Mouse (Mus musculus): ENCODE data around the gene Gopc. TPM values are rescaled to one million over a fixed set of nuclear protein-coding genes. Genes with fewer than 3 reads are reported as not detected.
"Not testable (repeated sequence)": the region's sequence is repeated elsewhere in the genome, so short reads cannot be mapped to it uniquely, and the experiment has no call there.

Gopc gene
- total RNA-seq, 2 experiments from 2014 or later = 12.5 to 15.0 TPM

- no peak for DNase-seq (ENCODE audit: low spot score)
- intact Hi-C loops (cut with DNase I) = loop anchor here (5.0 kb wide), 2 partner anchors 282 to 597 kb away; no protein-coding TSS in a partner anchor
These were observed 7.5 kb upstream of the Gopc start for GRCm38 (mm10) chr10:52389438-52389837.

GRCm38 (mm10) chr10:52388922-52389430 is 7.1 kb upstream of the Gopc start, which contains the start of gene Nepn:
Gene Nepn, plus strand, starts transcription at chr10:52388972.
- DNase-seq (ENCODE audit: low spot score) = no peak
- intact Hi-C loops (cut with DNase I) = loop anchor here (5.0 kb wide), 2 partner anchors 282 to 597 kb away; no protein-coding TSS in a partner anchor

- DNase-seq (ENCODE audit: low spot score) = no peak
- intact Hi-C loops (cut with DNase I) = loop anchor here (2.0 to 5.0 kb wide), 3 partner anchors 30 to 595 kb away; partner anchors contain the start of gene Nus1
These were observed 5.3 kb upstream of the Gopc start for GRCm38 (mm10) chr10:52387192-52387591.

- peak; percentile 13 for DNase-seq (ENCODE audit: low spot score)
- intact Hi-C loops (cut with DNase I) = loop anchor here (1.0 to 5.0 kb wide), 6 partner anchors 48 to 593 kb away; partner anchors contain the start of gene Dcbld1
These were observed 3.1 kb upstream of the Gopc start for GRCm38 (mm10) chr10:52384823-52385610.

GRCm38 (mm10) chr10:52383522-52383921 is 1.6 kb upstream of the Gopc start:
- intact Hi-C loops (cut with DNase I) = loop anchor here (5.0 kb wide), 3 partner anchors 46 to 426 kb away; partner anchors contain the start of gene Dcbld1
- no peak for DNase-seq (ENCODE audit: low spot score)

- no peak for DNase-seq (ENCODE audit: low spot score)
- intact Hi-C loops (cut with DNase I) = loop anchor here (5.0 kb wide), 3 partner anchors 46 to 426 kb away; partner anchors contain the start of gene Dcbld1
These were observed 1.1 kb upstream of the Gopc start for GRCm38 (mm10) chr10:52383022-52383421.

GRCm38 (mm10) chr10:52381321-52381801 is 563 bp downstream of the Gopc start:
- no peak for DNase-seq (ENCODE audit: low spot score)
- intact Hi-C loops (cut with DNase I) = loop anchor here (5.0 kb wide), 3 partner anchors 44 to 424 kb away; partner anchors contain the start of gene Dcbld1

- intact Hi-C loops (cut with DNase I) = no loop called here
- no peak for DNase-seq (ENCODE audit: low spot score)
These were observed 4.1 kb downstream of the Gopc start for GRCm38 (mm10) chr10:52377813-52378212.

- DNase-seq (ENCODE audit: low spot score) = no peak
- intact Hi-C loops (cut with DNase I) = no loop called here
These were observed 5.5 kb downstream of the Gopc start for GRCm38 (mm10) chr10:52376422-52376821.

GRCm38 (mm10) chr10:52374651-52375050 is 7.3 kb downstream of the Gopc start:
- no peak for DNase-seq (ENCODE audit: low spot score)
- intact Hi-C loops (cut with DNase I) = no loop called here

GRCm38 (mm10) chr10:52373834-52374233 is 8.1 kb downstream of the Gopc start:
- no peak for DNase-seq (ENCODE audit: low spot score)
- intact Hi-C loops (cut with DNase I) = no loop called here

- no peak for DNase-seq (ENCODE audit: low spot score)
- intact Hi-C loops (cut with DNase I) = no loop called here
These were observed 13.5 kb downstream of the Gopc start for GRCm38 (mm10) chr10:52368376-52368775.

- no peak for DNase-seq (ENCODE audit: low spot score)
- intact Hi-C loops (cut with DNase I) = no loop called here
These were observed 20.9 kb downstream of the Gopc start for GRCm38 (mm10) chr10:52360862-52361609.

GRCm38 (mm10) chr10:52360241-52360735 is 21.6 kb downstream of the Gopc start:
- no peak for DNase-seq (ENCODE audit: low spot score)
- intact Hi-C loops (cut with DNase I) = no loop called here

GRCm38 (mm10) chr10:52358467-52358866 is 23.5 kb downstream of the Gopc start, which contains the start of gene Gm26741:
Gene Gm26741, plus strand, starts transcription at chr10:52358767.
- no peak for DNase-seq (ENCODE audit: low spot score)
- intact Hi-C loops (cut with DNase I) = no loop called here

GRCm38 (mm10) chr10:52353184-52353583 is 28.7 kb downstream of the Gopc start:
- intact Hi-C loops (cut with DNase I) = no loop called here
- DNase-seq (ENCODE audit: low spot score) = no peak

GRCm38 (mm10) chr10:52343324-52343723 is 38.6 kb downstream of the Gopc start:
- intact Hi-C loops (cut with DNase I); DNase-seq (ENCODE audit: low spot score): not testable (repeated sequence)

GRCm38 (mm10) chr10:52331007-52331406 is 50.9 kb downstream of the Gopc start:
- DNase-seq (ENCODE audit: low spot score) = no peak
- intact Hi-C loops (cut with DNase I) = loop anchor here (1.0 to 5.0 kb wide), 3 partner anchors 99 to 229 kb away; no protein-coding TSS in a partner anchor

GRCm38 (mm10) chr10:52321918-52322317 is 60.0 kb downstream of the Gopc start:
- intact Hi-C loops (cut with DNase I) = no loop called here
- no peak for DNase-seq (ENCODE audit: low spot score)

Data from heart, postnatal 25 days (tissue).